Mouse (Mus musculus) heart, embryonic 14.5 days (tissue): Measurements from ENCODE around the gene Caap1. TPM values are rescaled to one million over a fixed set of nuclear protein-coding genes. Genes with fewer than 3 reads are reported as not detected.

ENCODE experiments used
- ATAC-seq: fragments of 200-750 bp; cut with Nextera tagmentation; 2 replicates; pipeline ENCODE4 v1.8.0; 2017; ENCODE audit warnings: low read depth, moderate TSS enrichment; ENCODE audit not compliant: insufficient number of reproducible peaks, insufficient read depth, low FRiP score
- H3K27ac ChIP-seq, 2 experiments: fragments of 200-500 bp in 1 of 2; fragments of 300-500 bp in 1 of 2; sonication (generic) in 1 of 2; replicated peaks in 1 of 2; 2 replicates each; pipeline ENCODE4 v1.5.1; 2012 to 2014; ENCODE audit warnings: low read depth in 2 of 2, low read length in 2 of 2, control low read depth in 1 of 2, mild to moderate bottlenecking in 1 of 2, mixed read lengths in 1 of 2; ENCODE audit not compliant: control insufficient read depth in 1 of 2, insufficient read depth in 1 of 2
- H3K27me3 ChIP-seq: fragments of 300-500 bp; sonication (generic); 2 replicates; pipeline ENCODE4 v1.6.1; 2014; ENCODE audit warnings: mild to moderate bottlenecking, low read length, control low read depth; ENCODE audit not compliant: control insufficient read depth, insufficient read depth
- H3K36me3 ChIP-seq: fragments of 300-500 bp; sonication (generic); 2 replicates; pipeline ENCODE4 v1.6.1; 2014; ENCODE audit warnings: mild to moderate bottlenecking, control low read depth, low read length, mixed read lengths; ENCODE audit not compliant: control insufficient read depth, insufficient read depth
- H3K4me1 ChIP-seq, 2 experiments: fragments of 200-500 bp in 1 of 2; fragments of 300-500 bp in 1 of 2; sonication (generic) in 1 of 2; 2 replicates each; pipeline ENCODE4 v1.6.1; 2012 to 2014; ENCODE audit warnings: low read length in 2 of 2, control low read depth in 1 of 2, mixed read lengths in 1 of 2; ENCODE audit not compliant: control insufficient read depth in 2 of 2, insufficient read depth in 2 of 2
- H3K4me2 ChIP-seq: fragments of 300-500 bp; sonication (generic); 2 replicates; pipeline ENCODE4 v1.6.1; 2014; ENCODE audit warnings: mild to moderate bottlenecking, low read length
- H3K4me3 ChIP-seq, 2 experiments: fragments of 200-500 bp in 1 of 2; fragments of 300-500 bp in 1 of 2; sonication (generic) in 1 of 2; 2 replicates each; pipeline ENCODE4 v1.5.1; 2012 to 2014; ENCODE audit warnings: low read length in 2 of 2, mild to moderate bottlenecking in 2 of 2, control low read depth in 1 of 2, low read depth in 1 of 2, moderate library complexity in 1 of 2; ENCODE audit not compliant: control insufficient read depth in 1 of 2, insufficient read depth in 1 of 2
- H3K9ac ChIP-seq: fragments of 300-500 bp; sonication (generic); 2 replicates; pipeline ENCODE4 v1.6.1; 2014; ENCODE audit warnings: mild to moderate bottlenecking, low read length
- H3K9me3 ChIP-seq: fragments of 300-500 bp; sonication (generic); 2 replicates; pipeline ENCODE4 v1.6.1; 2016; ENCODE audit warnings: low read length, control low read depth; ENCODE audit not compliant: control insufficient read depth
- WGBS: fragments of 180-500 bp; shearing (Covaris S2); extraction: QIAGEN DNeasy Blood & Tissue Kit; methylation state at CpG from one replicate; pipeline ENCODE4 v1.1.7; 2014; 5-methylcytosine and 5-hydroxymethylcytosine counted together
- polyA plus RNA-seq: library from polyadenylated mRNA; unstranded; fragments of >200 nt; fragmentation: Nextera tagmentation; extraction: Ambion mirVana; gene quantifications from 2 replicates; pipeline ENCODE4 v1.2.1, GENCODE M21; 2014

Gene Caap1
- polyA plus RNA-seq, 1 experiment from 2014 or later = 12.3 TPM

- Histone ChIP-seq H3K4me2 (peak overlapping the region; percentile 39), H3K4me1 (peaks cover 5 to 12% of the 10 kb centered on the region in 2 experiments; a peak in 3 of 4 replicates), H3K27me3 (no peaks in the 10 kb centered on the region), H3K36me3 (no peaks in the 10 kb centered on the region), H3K4me3 (0 out of 4 replicates have a peak overlapping the region, but pooled peaks of 1 of the 2 experiments have one; percentile 12), H3K9ac (no peak overlapping the region), H3K9me3 (no peaks in the 10 kb centered on the region), H3K27ac (peak overlapping the region; percentile 67 to 82)
- 57% methylated on average over 18 of the region's 18 CpGs for WGBS
- ATAC-seq = peak; percentile 71
Measured at GRCm38 (mm10) chr4:94476749-94477399, 79.7 kb downstream of the Caap1 start.

GRCm38 (mm10) chr4:94473286-94473685 is 83.3 kb downstream of the Caap1 start:
- 86% methylated on average over 1 of the region's 1 CpGs for WGBS
- Histone ChIP-seq H3K9me3 (no peaks in the 10 kb centered on the region), H3K4me3 (no peak overlapping the region), H3K27ac (no peak overlapping the region), H3K36me3 (no peaks in the 10 kb centered on the region), H3K4me2 (no peak overlapping the region), H3K4me1 (peaks cover 5 to 12% of the 10 kb centered on the region in 2 experiments; a peak in 3 of 4 replicates), H3K27me3 (no peaks in the 10 kb centered on the region), H3K9ac (no peak overlapping the region)
- ATAC-seq = no peak

- H3K4me2 ChIP-seq = no peak overlapping the region
- no peak for ATAC-seq
- H3K27me3 ChIP-seq = no peaks in the 10 kb centered on the region
- no peaks in the 10 kb centered on the region for H3K4me1 ChIP-seq
- no peak overlapping the region for H3K4me3 ChIP-seq
- 0 out of 2 replicates have a peak, but pooled peaks cover 13% of the 10 kb centered on the region for H3K36me3 ChIP-seq
- H3K9ac ChIP-seq = no peak overlapping the region
- no peak overlapping the region for H3K27ac ChIP-seq
- H3K9me3 ChIP-seq = 0 out of 2 replicates have a peak, but pooled peaks cover 4% of the 10 kb centered on the region
- WGBS = 75% methylated on average over 2 of the region's 2 CpGs
Measured at GRCm38 (mm10) chr4:94459424-94459823, 97.2 kb downstream of the Caap1 start.

GRCm38 (mm10) chr4:94454857-94455256 is 101.7 kb downstream of the Caap1 start:
- no peak overlapping the region for H3K9ac ChIP-seq
- ATAC-seq = no peak
- WGBS = 73% methylated on average over 1 of the region's 1 CpGs
- H3K9me3 ChIP-seq = 0 out of 2 replicates have a peak, but pooled peaks cover 4% of the 10 kb centered on the region
- 0 out of 2 replicates have a peak, but pooled peaks cover 3% of the 10 kb centered on the region for H3K36me3 ChIP-seq
- no peak overlapping the region for H3K4me3 ChIP-seq
- H3K27me3 ChIP-seq = no peaks in the 10 kb centered on the region
- H3K27ac ChIP-seq = no peak overlapping the region
- no peak overlapping the region for H3K4me2 ChIP-seq
- H3K4me1 ChIP-seq = no peaks in the 10 kb centered on the region

Other genes starting within 250 kb of the Caap1 start
- gene Gm10306, start 250 bp downstream of the Caap1 start, polyA plus RNA-seq = not detected in 2 replicates
- 55.7 and 59.3 TPM in 2 replicates for gene Plaa, start 46.4 kb upstream of the Caap1 start, polyA plus RNA-seq
- 11.7 and 15.1 TPM in 2 replicates for gene Ift74, start 57.7 kb upstream of the Caap1 start, polyA plus RNA-seq
- gene Lrrc19, start 93.3 kb upstream of the Caap1 start, polyA plus RNA-seq = 0.16 and 0.26 TPM in 2 replicates
- 56.8 and 57.7 TPM in 2 replicates for gene Tek, start 182.5 kb upstream of the Caap1 start, polyA plus RNA-seq